ENCODE assay signal across 27 mouse cellular contexts in genomic region chr12:49417963-49418362, GRCm38 (mm10). TPM values are rescaled to one million over a fixed set of nuclear protein-coding genes. Genes with fewer than 3 reads are reported as not detected.
DNase-seq lines count a peak whose midpoint lies in the region; ATAC-seq lines count a peak whose summit lies in the region.
"Had no signal": no experiment of that assay in that cellular context is flagged by ENCODE, and none has a peak within 500 bp of the region (broad histone marks: within the 10 kb centered on the region; RNA-seq: fewer than 3 reads in every experiment).

No protein-coding gene starts in this region.

- H3K4me3 ChIP-seq in embryonic facial prominence, embryonic 11.5 days (ENCODE audit: low read depth, low read length) = no peak overlapping the region
- no peak overlapping the region for H3K4me3 ChIP-seq in embryonic facial prominence, embryonic 10.5 days
- no peak overlapping the region for H3K4me3 ChIP-seq in midbrain, embryonic 11.5 days (ENCODE audit: low read depth, low read length)
- no peak overlapping the region for H3K4me3 ChIP-seq in midbrain, embryonic 15.5 days
- H3K4me3 ChIP-seq in embryonic facial prominence, embryonic 12.5 days = no peak overlapping the region
- H3K4me3 ChIP-seq in embryonic facial prominence, embryonic 14.5 days (ENCODE audit: low read depth, low read length) = no peak overlapping the region

- H3K4me1 ChIP-seq in embryonic facial prominence, embryonic 11.5 days (ENCODE audit: control insufficient read depth, insufficient read depth, low read length) = no peaks in the 10 kb centered on the region
- 0 out of 2 replicates have a peak, but pooled peaks cover 4% of the 10 kb centered on the region for H3K4me1 ChIP-seq in embryonic facial prominence, embryonic 10.5 days
- no peaks in the 10 kb centered on the region for H3K4me1 ChIP-seq in midbrain, embryonic 11.5 days (ENCODE audit: control insufficient read depth, insufficient read depth, low read length)
- no peaks in the 10 kb centered on the region for H3K4me1 ChIP-seq in midbrain, embryonic 15.5 days
- no peaks in the 10 kb centered on the region for H3K4me1 ChIP-seq in embryonic facial prominence, embryonic 12.5 days
- no peaks in the 10 kb centered on the region for H3K4me1 ChIP-seq in embryonic facial prominence, embryonic 14.5 days (ENCODE audit: control insufficient read depth, insufficient read depth, low read length)

- 46% methylated on average over 3 of the region's 3 CpGs for WGBS in embryonic facial prominence, embryonic 11.5 days
- 69% methylated on average over 3 of the region's 3 CpGs for WGBS in embryonic facial prominence, embryonic 10.5 days
- WGBS in midbrain, embryonic 11.5 days = 83% methylated on average over 3 of the region's 3 CpGs
- WGBS in midbrain, embryonic 15.5 days = 87% methylated on average over 3 of the region's 3 CpGs
- WGBS in embryonic facial prominence, embryonic 12.5 days = 49% methylated on average over 3 of the region's 3 CpGs
- WGBS in embryonic facial prominence, embryonic 14.5 days = 54% methylated on average over 3 of the region's 3 CpGs

- H3K9me3 ChIP-seq in embryonic facial prominence, embryonic 11.5 days (replicated peaks; ENCODE audit: control insufficient read depth, low read length) = no peaks in the 10 kb centered on the region
- no peaks in the 10 kb centered on the region for H3K9me3 ChIP-seq in embryonic facial prominence, embryonic 10.5 days
- no peaks in the 10 kb centered on the region for H3K9me3 ChIP-seq in midbrain, embryonic 11.5 days (ENCODE audit: control insufficient read depth, low read length)
- H3K9me3 ChIP-seq in midbrain, embryonic 15.5 days = no peaks in the 10 kb centered on the region
- no peaks in the 10 kb centered on the region for H3K9me3 ChIP-seq in embryonic facial prominence, embryonic 12.5 days
- H3K9me3 ChIP-seq in embryonic facial prominence, embryonic 14.5 days (ENCODE audit: control insufficient read depth, low read length) = no peaks in the 10 kb centered on the region

- peak; percentile 56; the same call in 1 of the 2 replicates for ATAC-seq in embryonic facial prominence, embryonic 11.5 days (replicated peaks; ENCODE audit: insufficient number of reproducible peaks, low FRiP score, low TSS enrichment, low read depth)
- ATAC-seq in midbrain, embryonic 11.5 days (ENCODE audit: low FRiP score) = no peak
- no peak for ATAC-seq in midbrain, embryonic 15.5 days (replicated peaks)
- peak; percentile 35; the same call in 1 of the 2 replicates for ATAC-seq in embryonic facial prominence, embryonic 12.5 days (ENCODE audit: insufficient number of reproducible peaks, insufficient read depth, low FRiP score, low TSS enrichment)
- peak; percentile 84 for ATAC-seq in embryonic facial prominence, embryonic 14.5 days (ENCODE audit: low read depth)
- ATAC-seq: activated CD4-positive, CD25-positive, alpha-beta regulatory T cell, adult 4 months; CD4-positive, CD25-positive, alpha-beta regulatory T cell, adult 4 months; Patski had no signal

- H3K27me3 ChIP-seq in embryonic facial prominence, embryonic 11.5 days (ENCODE audit: control insufficient read depth, insufficient read depth, low read length) = no peaks in the 10 kb centered on the region
- no peaks in the 10 kb centered on the region for H3K27me3 ChIP-seq in embryonic facial prominence, embryonic 10.5 days (replicated peaks; ENCODE audit: low read depth, poor library complexity, severe bottlenecking)
- no peaks in the 10 kb centered on the region for H3K27me3 ChIP-seq in midbrain, embryonic 11.5 days (ENCODE audit: control insufficient read depth, insufficient read depth, low read length)
- 0 out of 2 replicates have a peak, but pooled peaks cover 3% of the 10 kb centered on the region for H3K27me3 ChIP-seq in midbrain, embryonic 15.5 days (replicated peaks)
- no peaks in the 10 kb centered on the region for H3K27me3 ChIP-seq in embryonic facial prominence, embryonic 12.5 days
- no peaks in the 10 kb centered on the region for H3K27me3 ChIP-seq in embryonic facial prominence, embryonic 14.5 days (replicated peaks; ENCODE audit: control insufficient read depth, insufficient read depth, low read length)
- H3K27me3 ChIP-seq: CH12.LX had no signal

- H3K27ac ChIP-seq in embryonic facial prominence, embryonic 11.5 days (replicated peaks; ENCODE audit: low read depth, low read length) = no peak overlapping the region
- H3K27ac ChIP-seq in embryonic facial prominence, embryonic 10.5 days (replicated peaks) = no peak overlapping the region
- no peak overlapping the region for H3K27ac ChIP-seq in midbrain, embryonic 11.5 days (ENCODE audit: low read depth, low read length)
- H3K27ac ChIP-seq in midbrain, embryonic 15.5 days = no peak overlapping the region
- H3K27ac ChIP-seq in embryonic facial prominence, embryonic 12.5 days = no peak overlapping the region
- no peak overlapping the region for H3K27ac ChIP-seq in embryonic facial prominence, embryonic 14.5 days (replicated peaks; ENCODE audit: low read depth, low read length)

- H3K4me2 ChIP-seq in embryonic facial prominence, embryonic 11.5 days (ENCODE audit: low read depth, low read length) = no peak overlapping the region
- no peak overlapping the region for H3K4me2 ChIP-seq in midbrain, embryonic 11.5 days
- no peak overlapping the region for H3K4me2 ChIP-seq in midbrain, embryonic 15.5 days
- H3K4me2 ChIP-seq in embryonic facial prominence, embryonic 12.5 days (replicated peaks) = no peak overlapping the region
- no peak overlapping the region for H3K4me2 ChIP-seq in embryonic facial prominence, embryonic 14.5 days (ENCODE audit: low read depth, low read length)

- H3K36me3 ChIP-seq in embryonic facial prominence, embryonic 11.5 days (replicated peaks; ENCODE audit: control insufficient read depth, insufficient read depth, low read depth, low read length) = no peaks in the 10 kb centered on the region
- H3K36me3 ChIP-seq in embryonic facial prominence, embryonic 10.5 days (replicated peaks) = no peaks in the 10 kb centered on the region
- no peaks in the 10 kb centered on the region for H3K36me3 ChIP-seq in midbrain, embryonic 11.5 days (ENCODE audit: control insufficient read depth, insufficient read depth, low read length)
- no peaks in the 10 kb centered on the region for H3K36me3 ChIP-seq in midbrain, embryonic 15.5 days (replicated peaks)
- no peaks in the 10 kb centered on the region for H3K36me3 ChIP-seq in embryonic facial prominence, embryonic 12.5 days
- H3K36me3 ChIP-seq in embryonic facial prominence, embryonic 14.5 days (ENCODE audit: control insufficient read depth, insufficient read depth, low read length) = no peaks in the 10 kb centered on the region
- H3K36me3 ChIP-seq: G1E had no signal

- H3K9ac ChIP-seq in embryonic facial prominence, embryonic 11.5 days (replicated peaks; ENCODE audit: low read length) = no peak overlapping the region
- H3K9ac ChIP-seq in midbrain, embryonic 11.5 days (ENCODE audit: low read length) = no peak overlapping the region
- no peak overlapping the region for H3K9ac ChIP-seq in midbrain, embryonic 15.5 days
- H3K9ac ChIP-seq in embryonic facial prominence, embryonic 12.5 days = no peak overlapping the region
- H3K9ac ChIP-seq in embryonic facial prominence, embryonic 14.5 days (ENCODE audit: low read depth, low read length) = no peak overlapping the region

- DNase-seq in embryonic facial prominence, embryonic 11.5 days (ENCODE audit: low spot score) = no peak
- no peak for DNase-seq in embryonic facial prominence, embryonic 10.5 days (ENCODE audit: low spot score)
- peak; percentile 47 for DNase-seq in midbrain, embryonic 11.5 days (ENCODE audit: low spot score, missing footprints)
- DNase-seq in embryonic facial prominence, embryonic 14.5 days (ENCODE audit: low spot score) = no peak
- no peak for DNase-seq in gastrocnemius, postnatal 25 days
- no peak for DNase-seq in thymus, adult 18-20 months
- DNase-seq: adrenal gland, adult 2 months; adrenal gland, adult 8-10 months; adrenal gland, postnatal 10 days; adrenal gland, postnatal 14 days; adrenal gland, postnatal 25 days; adrenal gland, postnatal 36 days; B cell, adult 2 months; cerebellum, adult 11 months; cerebellum, adult 11-12 months had no signal

RNA-seq across cellular contexts. Expression of gene Gm43517, which starts 33.0 kb away (rescaled TPM):
- polyA plus RNA-seq in embryonic facial prominence, embryonic 11.5 days (2014; fragmentation: Nextera tagmentation; extraction: Ambion mirVana) = 0.10 TPM in 1 of 2 replicates, not detected in the other
- polyA plus RNA-seq in embryonic facial prominence, embryonic 10.5 days (2016; fragmentation: Nextera tagmentation; extraction: Ambion mirVana) = 0.11 and 0.21 TPM in 2 replicates
- polyA plus RNA-seq in midbrain, embryonic 11.5 days (2014; fragmentation: Nextera tagmentation; extraction: Ambion mirVana) = 0.07 TPM in 1 of 2 replicates, not detected in the other
- 0.24 TPM in 1 of 2 replicates, not detected in the other for polyA plus RNA-seq in midbrain, embryonic 15.5 days (2015; fragmentation: Nextera tagmentation; extraction: Ambion mirVana)
- 0.05 TPM in 1 of 2 replicates, not detected in the other for polyA plus RNA-seq in embryonic facial prominence, embryonic 12.5 days (2016; fragmentation: Nextera tagmentation; extraction: Ambion mirVana)
- not detected in 2 replicates for polyA plus RNA-seq in embryonic facial prominence, embryonic 14.5 days (2014; fragmentation: Nextera tagmentation; extraction: Ambion mirVana)
- total RNA-seq in gastrocnemius, postnatal 25 days (2021) = not detected
- total RNA-seq: adrenal gland, adult 18-20 months; adrenal gland, adult 2 months; adrenal gland, adult 8-10 months; adrenal gland, postnatal 14 days; adrenal gland, postnatal 25 days; adrenal gland, postnatal 36 days; adrenal gland, postnatal 4 days; CH12.LX; ES-E14; MEL had no signal
- polyA plus RNA-seq: activated CD4-positive, CD25-positive, alpha-beta regulatory T cell, adult 4 months; adrenal gland, adult 2 months; C2C12; CD4-positive, CD25-positive, alpha-beta regulatory T cell, adult 4 months; G1E; Patski had no signal

RNA-seq across cellular contexts. Expression of gene Foxg1, which starts 35.5 kb away (rescaled TPM):
- 3.7 and 5.0 TPM in 2 replicates for polyA plus RNA-seq in embryonic facial prominence, embryonic 11.5 days (2014; fragmentation: Nextera tagmentation; extraction: Ambion mirVana)
- polyA plus RNA-seq in embryonic facial prominence, embryonic 10.5 days (2016; fragmentation: Nextera tagmentation; extraction: Ambion mirVana) = 3.2 and 4.7 TPM in 2 replicates
- 0.41 and 0.92 TPM in 2 replicates for polyA plus RNA-seq in midbrain, embryonic 11.5 days (2014; fragmentation: Nextera tagmentation; extraction: Ambion mirVana)
- polyA plus RNA-seq in midbrain, embryonic 15.5 days (2015; fragmentation: Nextera tagmentation; extraction: Ambion mirVana) = 1.3 and 2.4 TPM in 2 replicates
- polyA plus RNA-seq in embryonic facial prominence, embryonic 12.5 days (2016; fragmentation: Nextera tagmentation; extraction: Ambion mirVana) = 2.1 and 3.1 TPM in 2 replicates
- polyA plus RNA-seq in embryonic facial prominence, embryonic 14.5 days (2014; fragmentation: Nextera tagmentation; extraction: Ambion mirVana) = 0.81 and 1.4 TPM in 2 replicates
- total RNA-seq in gastrocnemius, postnatal 25 days (2021) = not detected
- total RNA-seq: adrenal gland, adult 18-20 months; adrenal gland, adult 2 months; adrenal gland, adult 8-10 months; adrenal gland, postnatal 14 days; adrenal gland, postnatal 25 days; adrenal gland, postnatal 36 days; CH12.LX; MEL had no signal
- polyA plus RNA-seq: activated CD4-positive, CD25-positive, alpha-beta regulatory T cell, adult 4 months; adrenal gland, adult 2 months; C2C12; CD4-positive, CD25-positive, alpha-beta regulatory T cell, adult 4 months; G1E; Patski had no signal

Comparison
In these comparisons a context has a peak if more than half of its experiments do, and no peak if none do; other contexts are left out.
1. ATAC-seq: peak in embryonic facial prominence, embryonic 11.5 days (single experiment), embryonic facial prominence, embryonic 12.5 days (single experiment) and embryonic facial prominence, embryonic 14.5 days (single experiment); none in midbrain, embryonic 11.5 days (single experiment) and midbrain, embryonic 15.5 days (single experiment).